Mouse (Mus musculus) thymus, postnatal 10 days (tissue): Measurements from ENCODE around the gene Ninl.

Experiments used
- DNase-seq, 2 experiments: peaks; one replicate each; pipeline ENCODE4 v3.0.0; 2021; ENCODE audit warnings: low spot score in 2 of 2

Ninl gene

GRCm38 (mm10) chr2:150997618-150998017, 41.6 kb downstream of the Ninl start:
- DNase-seq = no peak

GRCm38 (mm10) chr2:150995324-150995723, 43.9 kb downstream of the Ninl start:
- no peak for DNase-seq

- DNase-seq = no peak
These were observed 48.1 kb downstream of the Ninl start for GRCm38 (mm10) chr2:150991050-150991449.

- DNase-seq = no peak
These were observed 48.7 kb downstream of the Ninl start for GRCm38 (mm10) chr2:150990506-150990905.

GRCm38 (mm10) chr2:150985359-150985758, 53.8 kb downstream of the Ninl start:
- no peak for DNase-seq

GRCm38 (mm10) chr2:150982051-150982450, 57.1 kb downstream of the Ninl start:
- no peak for DNase-seq

- no peak for DNase-seq
These were observed 57.7 kb downstream of the Ninl start for GRCm38 (mm10) chr2:150981524-150981923.

- no peak for DNase-seq
These were observed 59.1 kb downstream of the Ninl start for GRCm38 (mm10) chr2:150979861-150980620.

GRCm38 (mm10) chr2:150978791-150979190, 60.4 kb downstream of the Ninl start:
- no peak for DNase-seq

- DNase-seq = no peak
These were observed 61.5 kb downstream of the Ninl start for GRCm38 (mm10) chr2:150977676-150978075.

- DNase-seq = no peak
These were observed 62.3 kb downstream of the Ninl start for GRCm38 (mm10) chr2:150976871-150977270.

- DNase-seq = no peak
These were observed 65.6 kb downstream of the Ninl start for GRCm38 (mm10) chr2:150973401-150974115.

GRCm38 (mm10) chr2:150972681-150973080, 66.5 kb downstream of the Ninl start:
- DNase-seq = no peak

- no peak for DNase-seq
These were observed 67.3 kb downstream of the Ninl start for GRCm38 (mm10) chr2:150971856-150972255.

GRCm38 (mm10) chr2:150969231-150969630, 70.0 kb downstream of the Ninl start:
- no peak for DNase-seq

- no peak for DNase-seq
These were observed 71.7 kb downstream of the Ninl start for GRCm38 (mm10) chr2:150967491-150967890.

- no peak for DNase-seq
These were observed 73.2 kb downstream of the Ninl start for GRCm38 (mm10) chr2:150965951-150966350.

GRCm38 (mm10) chr2:150964641-150965040, 74.5 kb downstream of the Ninl start:
- no peak for DNase-seq

- no peak for DNase-seq
These were observed 75.9 kb downstream of the Ninl start for GRCm38 (mm10) chr2:150963246-150963645.

- DNase-seq = no peak
These were observed 79.7 kb downstream of the Ninl start for GRCm38 (mm10) chr2:150959521-150959920.

- no peak for DNase-seq
These were observed 83.3 kb downstream of the Ninl start for GRCm38 (mm10) chr2:150955859-150956258.

- no peak for DNase-seq
These were observed 88.0 kb downstream of the Ninl start for GRCm38 (mm10) chr2:150951201-150951600.

GRCm38 (mm10) chr2:150950056-150950455, 89.1 kb downstream of the Ninl start:
- no peak for DNase-seq
